Comparison of ENCODE assay signal across 8 mouse cellular contexts in genomic region chr1:130729153-130729552, GRCm38 (mm10). TPM values are rescaled to one million over a fixed set of nuclear protein-coding genes. Genes with fewer than 3 reads are reported as not detected.
DNase-seq lines count a peak whose midpoint lies in the region; ATAC-seq and TF ChIP-seq lines count a peak whose summit lies in the region.

Pfkfb2 (minus strand) TSS chr1:130729253.

- H3K27ac ChIP-seq in stomach, embryonic 14.5 days (ENCODE audit: low read length) = no peak within 1 kb of the TSS
- H3K27ac ChIP-seq in stomach, postnatal 0 days (replicated peaks) = no peak within 1 kb of the TSS
- H3K27ac ChIP-seq in hindbrain, embryonic 16.5 days (ENCODE audit: low read depth, low read length) = no peak within 1 kb of the TSS
- H3K27ac ChIP-seq in stomach, embryonic 16.5 days (ENCODE audit: low read length) = no peak within 1 kb of the TSS

- no peak within 1 kb of the TSS for H3K4me2 ChIP-seq in stomach, embryonic 14.5 days (replicated peaks; ENCODE audit: low read depth, low read length)
- no peak within 1 kb of the TSS for H3K4me2 ChIP-seq in stomach, postnatal 0 days (replicated peaks; ENCODE audit: low read depth)
- H3K4me2 ChIP-seq in hindbrain, embryonic 16.5 days (ENCODE audit: low read length) = no peak within 1 kb of the TSS
- no peak within 1 kb of the TSS for H3K4me2 ChIP-seq in stomach, embryonic 16.5 days (ENCODE audit: low read depth, low read length)

- 78% methylated on average over 2 of the region's 2 CpGs for WGBS in stomach, embryonic 14.5 days
- WGBS in stomach, postnatal 0 days = 69% methylated on average over 2 of the region's 2 CpGs
- WGBS in hindbrain, embryonic 16.5 days = 87% methylated on average over 2 of the region's 2 CpGs
- 75% methylated on average over 2 of the region's 2 CpGs for WGBS in stomach, embryonic 16.5 days

- H3K9ac ChIP-seq in stomach, embryonic 14.5 days (replicated peaks; ENCODE audit: low read depth, low read length) = no peak within 1 kb of the TSS
- no peak within 1 kb of the TSS for H3K9ac ChIP-seq in stomach, postnatal 0 days (ENCODE audit: low read length)
- no peak within 1 kb of the TSS for H3K9ac ChIP-seq in hindbrain, embryonic 16.5 days (ENCODE audit: low read depth, low read length)
- no peak within 1 kb of the TSS for H3K9ac ChIP-seq in stomach, embryonic 16.5 days (ENCODE audit: low read length)

- no peaks in the 10 kb centered on the region for H3K36me3 ChIP-seq in stomach, embryonic 14.5 days (ENCODE audit: control insufficient read depth, insufficient read depth, low read length)
- H3K36me3 ChIP-seq in stomach, postnatal 0 days (ENCODE audit: control insufficient read depth, insufficient read depth, low read length) = no peaks in the 10 kb centered on the region
- no peaks in the 10 kb centered on the region for H3K36me3 ChIP-seq in hindbrain, embryonic 16.5 days (ENCODE audit: control insufficient read depth, insufficient read depth, low read length)
- no peaks in the 10 kb centered on the region for H3K36me3 ChIP-seq in stomach, embryonic 16.5 days (ENCODE audit: control insufficient read depth, insufficient read depth, low read length)

- intact Hi-C loops in gastrocnemius, postnatal 36 days (cut with DNase I) = no loop called here

- no peak for ATAC-seq in stomach, embryonic 14.5 days (ENCODE audit: insufficient number of reproducible peaks, insufficient read depth, low FRiP score, low read depth)
- ATAC-seq in stomach, postnatal 0 days (ENCODE audit: low FRiP score, low TSS enrichment) = no peak
- no peak for ATAC-seq in hindbrain, embryonic 16.5 days
- ATAC-seq in stomach, embryonic 16.5 days (ENCODE audit: insufficient read depth, low FRiP score) = no peak

- TF ChIP-seq CTCF in stomach, postnatal 0 days (IDR thresholded peaks at IDR 0.05; ENCODE audit: low read depth) = no peak

- no peaks in the 10 kb centered on the region for H3K27me3 ChIP-seq in stomach, embryonic 14.5 days (ENCODE audit: control insufficient read depth, insufficient read depth, low read length)
- H3K27me3 ChIP-seq in stomach, postnatal 0 days (ENCODE audit: control insufficient read depth, insufficient read depth, low read length) = no peaks in the 10 kb centered on the region
- H3K27me3 ChIP-seq in hindbrain, embryonic 16.5 days (replicated peaks; ENCODE audit: control insufficient read depth, insufficient read depth, low read length) = no peaks in the 10 kb centered on the region
- H3K27me3 ChIP-seq in stomach, embryonic 16.5 days (ENCODE audit: control insufficient read depth, insufficient read depth, low read length) = no peaks in the 10 kb centered on the region

- no peak within 1 kb of the TSS for H3K4me3 ChIP-seq in stomach, embryonic 14.5 days (ENCODE audit: low read depth, low read length)
- no peak within 1 kb of the TSS for H3K4me3 ChIP-seq in stomach, postnatal 0 days (ENCODE audit: low read depth, low read length)
- H3K4me3 ChIP-seq in hindbrain, embryonic 16.5 days (ENCODE audit: low read length) = no peak within 1 kb of the TSS
- H3K4me3 ChIP-seq in stomach, embryonic 16.5 days (replicated peaks; ENCODE audit: low read length) = no peak within 1 kb of the TSS

- H3K9me3 ChIP-seq in stomach, embryonic 14.5 days (ENCODE audit: control insufficient read depth, low read depth, low read length) = no peaks in the 10 kb centered on the region
- H3K9me3 ChIP-seq in stomach, postnatal 0 days (ENCODE audit: control insufficient read depth, low read length) = no peaks in the 10 kb centered on the region
- H3K9me3 ChIP-seq in hindbrain, embryonic 16.5 days (ENCODE audit: control insufficient read depth, low read length) = no peaks in the 10 kb centered on the region
- no peaks in the 10 kb centered on the region for H3K9me3 ChIP-seq in stomach, embryonic 16.5 days (replicated peaks; ENCODE audit: control insufficient read depth, low read length)

- TF ChIP-seq EP300 in stomach, postnatal 0 days (optimal IDR thresholded peaks at IDR 0.05) = no peak

- no peaks in the 10 kb centered on the region for H3K4me1 ChIP-seq in stomach, embryonic 14.5 days (ENCODE audit: control insufficient read depth, insufficient read depth, low read length)
- H3K4me1 ChIP-seq in stomach, postnatal 0 days (replicated peaks; ENCODE audit: control insufficient read depth, insufficient read depth) = no peaks in the 10 kb centered on the region
- no peaks in the 10 kb centered on the region for H3K4me1 ChIP-seq in hindbrain, embryonic 16.5 days (ENCODE audit: control insufficient read depth, insufficient read depth, low read depth, low read length)
- 0 out of 2 replicates have a peak, but pooled peaks cover 4% of the 10 kb centered on the region for H3K4me1 ChIP-seq in stomach, embryonic 16.5 days (ENCODE audit: control insufficient read depth, insufficient read depth, low read length)

- no peak for DNase-seq in gastrocnemius, adult 8-10 months (ENCODE audit: low spot score in 2 of 2)
- no peak for DNase-seq in gastrocnemius, postnatal 36 days
- DNase-seq in stomach, postnatal 0 days (ENCODE audit: low spot score) = no peak
- no peak for DNase-seq in cerebellum, adult 9-10 months
- DNase-seq in kidney, postnatal 25 days = no peak

RNA-seq across cellular contexts. Expression of gene Pfkfb2, which starts in this region (rescaled TPM):
- total RNA-seq in gastrocnemius, adult 8-10 months (2022) = 10 to 100 TPM in 3 of 4 experiments, 1 to 10 TPM in 1; 9.6 to 15.0 (median 11.7) TPM
- 10 to 100 TPM in 1 of 2 experiments, 1 to 10 TPM in 1; 9.6 to 12.8 TPM for total RNA-seq in gastrocnemius, postnatal 36 days (2021)
- polyA plus RNA-seq in stomach, embryonic 14.5 days (2014; fragmentation: Nextera tagmentation; extraction: Ambion mirVana) = 11.1 and 11.2 TPM in 2 replicates
- 4.6 and 4.8 TPM in 2 replicates for polyA plus RNA-seq in stomach, postnatal 0 days (2015; fragmentation: Nextera tagmentation; extraction: Ambion mirVana)
- 17.6 and 21.0 TPM in 2 replicates for polyA plus RNA-seq in hindbrain, embryonic 16.5 days (2015; fragmentation: Nextera tagmentation; extraction: Ambion mirVana)
- 11.3 and 11.6 TPM in 2 replicates for polyA plus RNA-seq in stomach, embryonic 16.5 days (2015; fragmentation: Nextera tagmentation; extraction: Ambion mirVana)
